Mouse (Mus musculus): ENCODE data around the gene Wdr66.

DNA sequence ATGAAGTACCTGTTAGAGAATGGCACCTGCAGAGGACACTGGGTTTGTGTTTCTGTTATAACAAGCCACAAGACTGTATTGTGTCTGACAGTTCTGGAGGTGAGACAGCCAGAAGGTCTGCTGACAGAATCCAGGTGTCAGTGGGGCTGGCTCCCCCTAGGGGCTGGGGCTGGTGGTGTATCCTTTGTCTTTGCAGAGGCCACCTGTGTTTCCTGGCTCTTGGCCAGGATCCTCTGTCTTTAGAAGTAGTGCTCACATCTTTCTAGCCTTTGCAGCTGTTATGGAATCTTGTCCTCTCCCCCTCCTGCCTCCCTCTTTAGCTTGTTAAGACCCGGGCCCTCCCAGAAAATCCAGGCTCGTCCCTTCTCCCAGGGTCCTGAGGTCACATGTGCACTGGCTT is 16.2 kb upstream of the Wdr66 start:
- TF ChIP-seq ETS1 (conservative IDR thresholded peaks at IDR 0.05; ENCODE audit: low read depth, low read length), result no peak
- TF ChIP-seq MAZ (IDR thresholded peaks at IDR 0.05; ENCODE audit: low read depth, low read length), result no peak
- TF ChIP-seq ZNF384 (IDR thresholded peaks at IDR 0.05; ENCODE audit: low read depth, low read length), result no peak
- TF ChIP-seq EP300 (IDR thresholded peaks at IDR 0.05; ENCODE audit: low read length), result no peak
- TF ChIP-seq TCF12 (IDR thresholded peaks at IDR 0.05; ENCODE audit: low read depth, low read length), result peak; percentile 79
- peak; percentile 68 to 79 for TF ChIP-seq CTCF (conservative IDR thresholded peaks at IDR 0.05 in 1 of 2, IDR thresholded peaks at IDR 0.05 in 1 of 2; ENCODE audit: low read depth in 2 of 2, low read length in 2 of 2)
- TF ChIP-seq POLR2A (IDR thresholded peaks at IDR 0.05; ENCODE audit: low read depth, low read length), result no peak

All from CH12.LX (cell line).